Mouse (Mus musculus) neutrophil, adult 5-6 weeks (primary cell): ENCODE measurements around the gene Ihh. TPM values are rescaled to one million over a fixed set of nuclear protein-coding genes. Genes with fewer than 3 reads are reported as not detected.

Experiments
- ATAC-seq: fragments of 151-379, 151-347 bp; 2 replicates; pipeline ENCODE4 v1.8.0; 2017; ENCODE audit warnings: mild to moderate bottlenecking, moderate TSS enrichment; ENCODE audit not compliant: insufficient number of reproducible peaks, poor library complexity, low FRiP score, severe bottlenecking; ENCODE audit errors: extremely low read depth
- total RNA-seq: library from RNA; stranded (forward); fragments of 200-1000 nt; gene quantifications from 2 replicates; pipeline ENCODE4 v1.2.3, GENCODE M21; 2017

The Ihh gene
- total RNA-seq, 1 experiment from 2014 or later = not detected

DNA sequence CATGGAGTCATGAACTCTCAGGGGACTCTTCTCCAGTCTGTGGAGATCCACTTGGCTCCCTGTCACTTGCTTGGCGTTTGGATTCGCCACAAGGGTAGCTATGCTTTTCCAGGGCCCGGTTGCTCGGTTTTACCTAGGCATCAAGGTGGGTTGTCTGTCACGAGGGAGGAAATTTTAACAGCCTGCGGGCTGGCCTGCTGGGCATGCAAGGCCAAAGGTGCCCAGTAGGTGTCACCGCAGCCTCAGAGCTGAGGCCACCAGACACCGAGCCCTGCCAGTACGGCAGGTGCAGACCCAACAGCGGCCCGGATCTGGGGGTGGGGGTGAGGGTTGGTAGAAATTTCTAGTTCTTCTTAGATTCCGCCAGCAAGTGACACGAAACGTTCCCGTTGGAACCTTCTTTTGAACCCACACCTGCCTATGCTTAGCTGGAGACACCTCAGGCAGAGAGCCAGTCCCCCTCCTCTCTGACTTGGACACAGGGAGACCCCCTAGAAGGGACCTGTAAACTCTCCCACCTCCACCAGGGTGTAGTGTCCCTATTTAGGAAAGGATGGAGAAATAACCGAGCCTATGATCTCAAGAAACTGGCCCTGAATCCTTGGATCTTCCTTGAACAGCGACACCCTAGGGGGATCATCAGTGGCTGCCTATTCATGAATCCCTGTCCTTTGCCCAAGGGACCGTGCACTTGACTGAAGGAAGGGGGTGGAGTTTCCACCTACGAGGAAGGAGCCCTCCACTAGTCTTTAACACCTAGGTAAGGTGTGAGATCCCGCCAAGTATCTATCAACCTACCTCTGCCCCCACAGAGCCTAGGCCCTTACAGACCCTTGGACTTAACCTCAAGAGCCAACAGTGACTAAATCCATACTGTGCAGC, 2.4 kb downstream of the Ihh start:
- ATAC-seq = no peak

- ATAC-seq = no peak
These were observed 3.3 kb downstream of the Ihh start for GRCm38 (mm10) chr1:74947986-74948670.

DNA sequence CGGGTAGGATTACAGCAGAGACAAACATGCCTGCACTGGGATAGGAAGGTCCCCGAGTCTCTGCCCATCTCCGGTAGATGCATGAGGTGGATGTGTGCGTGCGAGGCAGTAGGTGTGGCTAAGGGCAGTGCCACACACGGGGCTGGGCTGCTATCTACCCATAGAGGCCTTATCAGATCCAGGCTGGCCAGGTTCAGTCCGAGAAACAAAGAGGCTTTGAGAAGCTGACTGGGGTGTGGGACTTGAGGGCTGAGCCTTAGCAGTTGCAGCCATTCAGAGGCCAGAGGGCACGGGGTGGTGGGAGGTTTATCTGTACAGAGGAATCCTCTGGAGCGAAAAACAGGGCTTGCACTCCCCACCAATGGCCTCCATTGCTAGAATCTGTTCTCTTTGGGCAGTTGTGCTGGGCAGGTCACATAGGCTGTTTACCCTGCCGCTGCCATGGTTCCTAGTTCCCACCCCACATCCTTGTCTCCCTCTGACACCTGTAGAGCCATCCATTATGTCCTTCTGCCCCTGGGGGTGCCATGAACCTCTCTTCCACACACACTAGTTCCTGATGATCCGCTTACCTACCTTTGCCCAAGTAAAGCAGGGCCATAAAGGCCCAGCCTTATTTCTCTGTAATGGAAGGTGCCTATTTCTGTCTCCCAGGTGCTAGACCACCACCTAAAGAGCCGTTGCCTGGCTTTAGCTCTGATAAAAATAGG, 9.7 kb downstream of the Ihh start:
- no peak for ATAC-seq

DNA sequence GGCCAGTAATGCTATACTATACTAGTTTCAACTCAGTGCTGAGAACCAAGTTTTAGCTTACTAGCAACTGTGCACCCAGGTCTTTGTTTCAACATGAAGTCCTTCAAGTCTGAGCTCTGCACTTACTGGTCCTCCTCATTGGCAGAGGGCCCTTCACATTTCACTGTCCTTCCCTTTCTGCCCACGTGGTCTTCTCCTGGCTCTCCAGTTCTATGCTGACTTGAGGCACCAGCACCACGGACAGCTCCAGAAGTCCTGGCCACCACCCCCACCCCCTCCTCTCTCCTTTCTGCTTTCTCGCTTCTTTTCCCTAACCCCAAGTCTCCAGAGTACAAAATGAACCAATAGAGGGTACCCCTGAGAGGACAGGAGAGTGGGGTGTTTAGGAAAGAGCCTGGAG, 11.7 kb downstream of the Ihh start:
- ATAC-seq = no peak

DNA sequence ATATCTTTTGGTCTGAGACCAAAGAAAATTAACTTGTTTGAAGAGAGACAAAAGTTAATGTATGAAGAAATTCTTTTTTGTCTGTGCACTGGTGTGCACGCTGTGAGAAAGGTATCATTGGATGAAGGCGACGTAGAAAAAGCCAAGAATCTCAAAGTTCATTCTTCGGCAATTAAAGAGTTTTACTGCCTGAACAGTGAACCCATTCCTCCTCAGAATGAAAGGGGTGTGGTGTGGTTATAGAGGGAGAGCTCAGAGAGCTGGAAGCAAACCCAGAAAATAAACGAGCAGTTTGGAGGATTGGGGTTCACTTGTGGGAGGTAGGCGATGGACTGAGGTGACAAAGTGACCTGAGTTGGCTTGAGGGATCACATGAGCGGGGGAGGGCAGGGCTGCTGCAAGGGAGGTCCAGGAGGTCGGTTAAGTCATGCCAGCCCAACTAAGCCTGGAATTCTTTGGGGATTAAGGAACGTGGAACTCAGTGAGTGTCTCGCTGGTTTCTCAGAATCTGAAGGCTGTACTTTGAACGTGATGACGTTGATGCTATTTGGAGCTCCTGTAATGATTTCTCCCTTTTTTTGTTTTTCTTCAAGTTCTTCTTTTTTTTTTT, 15.1 kb downstream of the Ihh start:
- ATAC-seq = no peak

DNA sequence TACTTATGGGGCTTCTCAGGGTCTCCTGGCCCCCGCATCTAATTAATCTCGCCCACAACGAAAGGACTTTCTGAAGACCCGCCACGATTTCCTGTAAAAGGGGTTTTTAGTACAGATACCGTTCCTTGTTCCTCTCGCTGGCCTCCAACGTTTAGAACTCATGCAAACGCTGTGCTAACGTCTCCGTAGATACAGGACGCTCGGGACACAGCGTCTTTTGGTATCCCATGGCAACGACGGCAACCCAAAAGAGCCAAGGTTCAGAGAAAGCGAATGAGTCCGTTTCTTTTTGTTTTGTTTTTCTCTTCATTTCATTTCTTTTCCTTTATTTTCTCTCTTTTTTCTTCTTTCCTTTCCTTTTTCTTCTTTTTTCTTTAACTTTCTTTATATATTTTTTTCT, 16.1 kb downstream of the Ihh start, which contains the start of gene Cfap65:
TSS of gene Cfap65 (minus strand) at position 198 of the 400 bp plus-strand sequence.
- no peak for ATAC-seq

DNA sequence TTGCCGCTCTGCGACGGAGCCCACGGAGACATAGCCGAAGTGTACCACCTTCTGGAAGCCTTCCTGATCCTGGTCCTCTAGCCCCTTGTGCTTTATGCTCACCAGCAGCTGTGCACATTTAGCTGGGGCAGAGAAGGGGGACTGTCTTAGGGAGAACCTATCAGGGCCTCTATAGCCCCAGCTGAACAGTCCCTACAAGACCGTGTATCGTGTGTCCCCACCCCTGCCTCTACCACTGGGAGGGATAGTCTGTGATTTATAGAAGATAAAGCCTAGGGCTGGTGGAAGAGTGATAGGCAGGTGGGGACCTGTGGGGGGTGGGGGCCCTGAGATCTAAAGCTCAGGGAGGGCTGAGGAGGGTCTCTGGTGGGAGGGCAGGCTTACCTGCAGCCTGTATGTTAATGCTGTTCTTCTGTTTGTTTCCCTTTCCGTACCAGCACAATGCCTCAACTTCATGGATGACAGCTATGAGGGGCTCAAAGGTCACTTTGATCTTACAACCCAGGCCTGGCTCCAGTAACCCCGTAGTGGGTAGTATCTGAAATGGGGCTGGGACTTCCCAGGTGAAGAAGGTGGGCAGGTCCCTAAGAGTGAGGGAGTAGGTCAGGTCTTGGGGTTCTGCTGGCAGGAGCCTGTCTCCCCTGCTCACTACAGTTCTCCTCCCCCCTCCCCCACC, 23.7 kb downstream of the Ihh start:
- ATAC-seq = no peak

- no peak for ATAC-seq
These were observed 24.8 kb downstream of the Ihh start for GRCm38 (mm10) chr1:74926721-74927120.

DNA sequence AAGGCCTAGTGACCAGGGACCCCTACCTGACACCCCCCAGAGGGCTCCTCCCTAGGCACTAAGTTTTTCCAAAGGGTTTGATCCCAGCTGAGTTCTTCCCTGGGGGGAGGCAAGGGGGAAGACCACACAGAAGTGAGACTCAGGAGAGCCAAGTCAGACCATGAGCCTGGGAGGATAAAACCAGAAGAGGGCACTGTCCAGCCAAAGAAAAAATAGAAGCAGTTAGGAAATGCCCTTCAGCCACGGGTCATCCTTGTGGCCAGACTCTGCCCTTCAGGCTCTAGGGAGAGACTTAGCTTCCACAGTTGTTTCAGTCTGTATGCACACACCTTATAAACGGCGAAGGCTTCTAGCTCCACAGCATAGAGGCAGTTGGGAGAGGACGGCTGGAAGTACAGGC, 27.0 kb downstream of the Ihh start:
- no peak for ATAC-seq

DNA sequence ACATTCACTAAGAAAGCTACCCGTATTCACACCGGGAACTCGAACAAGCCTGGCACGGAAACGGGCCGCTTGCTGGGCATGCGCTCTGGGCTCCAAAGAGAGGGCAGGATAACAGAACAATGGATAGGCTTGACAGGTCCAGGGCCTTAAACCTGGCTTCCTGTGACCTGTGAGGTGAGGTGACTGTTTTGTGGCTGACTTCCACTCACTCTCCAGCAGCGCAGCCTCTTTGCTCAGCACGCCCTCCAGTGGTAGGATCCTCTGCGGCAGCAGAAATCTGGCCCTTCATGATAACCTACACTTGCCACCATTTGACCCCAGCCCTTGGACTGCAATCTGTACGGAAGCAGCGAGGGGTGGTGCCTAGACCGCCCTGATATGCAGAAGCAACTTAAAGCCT, 35.8 kb downstream of the Ihh start:
- no peak for ATAC-seq

DNA sequence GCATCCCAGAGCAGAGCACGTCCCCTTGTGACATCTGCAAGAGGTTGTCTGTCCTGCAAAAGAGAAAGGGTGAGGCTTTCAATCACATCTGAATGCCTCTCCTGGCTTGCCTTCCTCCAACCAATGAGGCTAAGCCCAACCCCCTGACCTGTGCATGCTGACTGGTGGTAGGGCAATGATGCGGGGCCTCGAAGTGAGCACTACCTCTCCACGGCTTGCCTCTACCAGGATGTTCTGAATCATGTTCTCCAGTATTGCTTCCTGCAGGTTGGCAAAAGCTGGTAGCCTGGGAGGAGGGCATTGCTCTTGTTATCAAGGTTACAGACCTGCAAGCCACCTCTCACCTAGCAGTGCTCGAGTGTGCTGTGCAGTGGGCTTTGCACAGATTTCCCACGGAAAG, 49.3 kb downstream of the Ihh start:
- no peak for ATAC-seq

DNA sequence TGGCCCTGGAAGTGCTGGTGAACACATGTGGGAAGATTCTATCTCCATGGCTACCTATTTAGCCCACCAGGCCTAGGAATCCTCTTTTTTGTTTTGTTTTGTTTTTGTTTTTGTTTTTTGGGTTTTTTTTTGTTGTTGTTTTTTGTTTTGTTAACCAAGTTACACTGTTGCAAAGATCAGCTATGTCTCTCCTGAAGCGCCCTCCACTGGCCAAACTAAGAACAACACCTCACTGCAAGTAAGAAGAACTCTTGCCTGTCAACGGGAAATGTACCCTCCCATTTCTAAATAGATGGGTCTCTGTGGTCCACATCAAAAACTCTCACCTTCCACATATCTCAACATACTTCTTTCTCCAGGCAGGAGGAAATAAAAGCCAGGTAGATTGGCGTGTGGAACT, 49.8 kb downstream of the Ihh start:
- no peak for ATAC-seq

DNA sequence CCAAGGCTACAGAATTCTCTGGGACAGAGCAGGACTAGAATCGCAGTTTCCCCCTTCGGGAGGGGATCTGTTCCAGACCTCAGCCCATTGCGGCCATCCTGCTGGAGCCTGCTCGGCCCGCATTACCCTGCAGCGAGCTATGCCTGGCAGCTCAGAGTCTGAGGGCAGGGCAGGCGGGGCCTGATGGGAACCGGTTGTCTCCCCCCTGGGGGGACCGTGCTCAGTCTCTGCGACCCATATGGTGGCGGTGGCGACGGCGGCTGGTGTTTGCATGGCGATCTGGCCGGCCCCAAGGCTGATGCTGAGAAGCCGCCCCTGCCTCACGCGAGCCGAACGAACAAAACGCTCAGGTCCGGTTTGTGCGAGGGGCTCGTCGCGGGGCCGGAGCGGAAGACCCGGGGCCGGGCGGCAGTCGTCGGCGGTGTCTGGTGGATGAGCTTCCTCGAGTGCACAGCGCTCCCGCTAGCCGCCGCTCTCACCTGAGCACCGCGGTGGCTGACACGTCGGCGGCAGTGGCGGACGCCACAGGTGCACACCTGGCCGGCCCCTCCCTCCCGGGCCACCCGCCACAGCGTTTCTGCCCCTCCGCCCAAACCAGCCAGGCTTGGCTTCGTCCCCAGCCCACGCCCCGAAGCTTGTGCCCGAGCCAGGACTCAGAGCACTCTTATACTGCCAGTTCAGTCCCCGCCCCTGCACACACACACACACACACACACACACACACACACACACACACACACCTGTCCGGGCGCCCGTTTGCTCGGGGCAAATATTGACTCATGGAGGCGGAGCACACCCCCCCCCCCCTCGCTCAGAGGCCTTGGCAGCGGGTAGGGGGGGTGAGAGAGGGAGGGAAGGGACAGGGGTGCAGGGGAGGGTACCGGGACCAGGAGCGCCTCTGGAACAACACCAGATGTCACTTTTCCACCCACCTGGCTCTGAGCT, 50.9 kb downstream of the Ihh start:
- ATAC-seq = no peak

GRCm38 (mm10) chr1:74898656-74899431, 52.6 kb downstream of the Ihh start:
- no peak for ATAC-seq

GRCm38 (mm10) chr1:74897976-74898375, 53.5 kb downstream of the Ihh start:
- ATAC-seq = no peak
